Mouse (Mus musculus) olfactory bulb, adult 2 months (tissue): ENCODE data around the gene Arhgef3.

Source experiments
- CTCF ChIP-seq: fragments of 200-500 bp; IDR thresholded peaks from 2 replicates; pipeline ENCODE4 v1.5.1; 2012; ENCODE audit warnings: low read depth, mild to moderate bottlenecking, low read length, moderate library complexity; ENCODE audit not compliant: insufficient read depth
- POLR2A ChIP-seq: fragments of 200-500 bp; IDR thresholded peaks from 2 replicates; pipeline ENCODE4 v1.6.1; 2012; ENCODE audit warnings: mild to moderate bottlenecking, low read depth, low read length, moderate library complexity; ENCODE audit not compliant: insufficient read depth

DNA sequence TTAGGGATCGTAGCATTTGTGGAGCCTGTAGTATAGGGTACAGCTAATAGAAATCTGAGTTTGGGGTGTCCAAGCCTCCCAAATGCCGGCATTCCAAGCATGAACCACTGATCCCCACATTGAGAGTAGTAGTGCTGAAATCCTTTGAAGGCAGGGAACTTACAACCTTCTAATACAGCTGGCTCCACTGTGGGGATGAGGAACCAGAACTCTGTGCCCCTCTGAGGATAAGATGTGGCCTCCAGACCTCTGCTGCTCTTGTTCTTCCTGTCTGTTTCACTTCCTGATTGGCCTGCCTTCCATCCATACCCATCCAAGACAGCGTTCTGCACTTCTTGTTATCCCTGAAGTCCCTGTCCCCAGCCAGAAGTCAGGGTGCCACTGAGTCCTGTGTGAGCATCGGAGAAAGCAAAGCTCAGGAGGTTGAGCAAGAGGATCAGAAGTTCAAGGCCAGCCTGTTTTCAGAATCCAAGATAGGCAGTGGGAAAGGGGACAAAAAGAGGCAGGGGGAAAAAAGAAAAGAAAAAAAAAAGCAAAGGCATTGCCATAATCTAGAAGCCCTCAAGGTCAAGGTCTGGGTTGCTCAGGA is 2.0 kb downstream of the Arhgef3 start:
- no peak for TF ChIP-seq CTCF
- no peak for TF ChIP-seq POLR2A
